Mouse (Mus musculus) MEL (cell line): ENCODE data around the gene Me3. TPM values are rescaled to one million over a fixed set of nuclear protein-coding genes. Genes with fewer than 3 reads are reported as not detected.

Experiments used
- DNase-seq: peaks from one replicate; pipeline ENCODE4 v3.0.0; 2011; ENCODE audit warnings: low read depth, low spot score
- H3K27ac ChIP-seq: 2 replicates; pipeline ENCODE4 v1.5.1; 2012; ENCODE audit warnings: low read depth, mild to moderate bottlenecking, control low read depth, low read length, moderate library complexity; ENCODE audit not compliant: control insufficient read depth
- H3K27me3 ChIP-seq, 2 experiments: fragments of 150-350 bp in 1 of 2; sonication (generic) in 1 of 2; 2 replicates each; pipeline ENCODE4 v1.6.1; 2012; ENCODE audit warnings: low read length in 2 of 2, mild to moderate bottlenecking in 2 of 2, improper control_type of control experiment in 1 of 2, moderate library complexity in 1 of 2; ENCODE audit not compliant: insufficient read depth in 2 of 2, control insufficient read depth in 1 of 2
- H3K36me3 ChIP-seq, 2 experiments: 2 replicates each; pipeline ENCODE4 v1.6.1; 2012 to 2014; ENCODE audit warnings: low read length in 2 of 2, improper control_type of control experiment in 1 of 2, inconsistent platforms in 1 of 2, mild to moderate bottlenecking in 1 of 2; ENCODE audit not compliant: insufficient read depth in 2 of 2, control insufficient read depth in 1 of 2
- H3K4me1 ChIP-seq, 2 experiments: fragments of 150-350 bp in 1 of 2; sonication (generic) in 1 of 2; 2 replicates each; pipeline ENCODE4 v1.6.1; 2012; ENCODE audit warnings: low read length in 2 of 2, improper control_type of control experiment in 1 of 2, mild to moderate bottlenecking in 1 of 2; ENCODE audit not compliant: insufficient read depth in 2 of 2, control insufficient read depth in 1 of 2
- H3K4me3 ChIP-seq, 2 experiments: fragments of 150-350 bp in 1 of 2; sonication (generic) in 1 of 2; 2 replicates each; pipeline ENCODE4 v1.5.1; 2012; ENCODE audit warnings: low read depth in 2 of 2, low read length in 2 of 2, mild to moderate bottlenecking in 2 of 2, moderate library complexity in 2 of 2, control low read depth in 1 of 2, improper control_type of control experiment in 1 of 2; ENCODE audit not compliant: control insufficient read depth in 1 of 2, insufficient read depth in 1 of 2
- H3K79me2 ChIP-seq: 2 replicates; pipeline ENCODE4 v1.6.1; 2012; ENCODE audit warnings: mild to moderate bottlenecking, low read length, moderate library complexity; ENCODE audit not compliant: control insufficient read depth, poor library complexity, insufficient read depth
- H3K9ac ChIP-seq: 2 replicates; pipeline ENCODE4 v1.6.1; 2012; ENCODE audit warnings: low read depth, mild to moderate bottlenecking, control low read depth, low read length, moderate library complexity; ENCODE audit not compliant: control insufficient read depth, poor library complexity, severe bottlenecking
- H3K9me3 ChIP-seq: fragments of 150-350 bp; sonication (generic); replicated peaks from 2 replicates; pipeline ENCODE4 v1.6.1; 2012; ENCODE audit warnings: mild to moderate bottlenecking, low read length, improper control_type of control experiment, moderate library complexity; ENCODE audit not compliant: insufficient read depth
- CTCF ChIP-seq, 3 experiments: IDR thresholded peaks in 2 of 3; conservative IDR thresholded peaks in 1 of 3; 2 replicates each; pipeline ENCODE4 v1.5.1; 2011 to 2012; ENCODE audit warnings: low read length in 3 of 3, low read depth in 2 of 3, mild to moderate bottlenecking in 2 of 3, improper control_type of control experiment in 1 of 3, inconsistent platforms in 1 of 3, mixed read lengths in 1 of 3, moderate library complexity in 1 of 3; ENCODE audit not compliant: control insufficient read depth in 1 of 3, insufficient read depth in 1 of 3, poor library complexity in 1 of 3, severe bottlenecking in 1 of 3
- E2F4 ChIP-seq: IDR thresholded peaks from 2 replicates; pipeline ENCODE4 v1.6.1; 2011; ENCODE audit warnings: low read depth, low read length, improper control_type of control experiment, borderline replicate concordance
- ELF1 ChIP-seq: IDR thresholded peaks from 2 replicates; pipeline ENCODE4 v1.6.1; 2014; ENCODE audit warnings: low read depth, mild to moderate bottlenecking, inconsistent platforms, low read length, improper control_type of control experiment, moderate library complexity
- GABPA ChIP-seq: IDR thresholded peaks from 2 replicates; pipeline ENCODE4 v1.6.1; 2012; ENCODE audit warnings: low read depth, mild to moderate bottlenecking, inconsistent platforms, low read length, improper control_type of control experiment, moderate library complexity
- GATA1 ChIP-seq: IDR thresholded peaks from 2 replicates; pipeline ENCODE4 v1.6.1; 2011; ENCODE audit warnings: low read depth, low read length, improper control_type of control experiment
- JUND ChIP-seq: IDR thresholded peaks from 2 replicates; pipeline ENCODE4 v1.6.1; 2011; ENCODE audit warnings: low read depth, mild to moderate bottlenecking, improper control_type of control experiment, low read length
- KAT2A ChIP-seq: conservative IDR thresholded peaks from 2 replicates; pipeline ENCODE4 v1.6.1; 2012; ENCODE audit warnings: low read depth, low read length, improper control_type of control experiment, inconsistent platforms
- MAFK ChIP-seq: IDR thresholded peaks from 2 replicates; pipeline ENCODE4 v1.6.1; 2011; ENCODE audit warnings: low read depth, mild to moderate bottlenecking, low read length, improper control_type of control experiment, borderline replicate concordance
- MAX ChIP-seq: IDR thresholded peaks from 2 replicates; pipeline ENCODE4 v1.6.1; 2011; ENCODE audit warnings: low read length, improper control_type of control experiment
- MAZ ChIP-seq: IDR thresholded peaks from 2 replicates; pipeline ENCODE4 v1.6.1; 2012; ENCODE audit warnings: low read depth, mild to moderate bottlenecking, inconsistent platforms, low read length, improper control_type of control experiment
- MEF2A ChIP-seq: IDR thresholded peaks from 2 replicates; pipeline ENCODE4 v1.6.1; 2014; ENCODE audit warnings: low read depth, mild to moderate bottlenecking, inconsistent platforms, low read length, improper control_type of control experiment; ENCODE audit not compliant: poor library complexity, insufficient replicate concordance, severe bottlenecking; ENCODE audit errors: extremely low read depth
- MYB ChIP-seq: IDR thresholded peaks from 2 replicates; pipeline ENCODE4 v1.6.1; 2011; ENCODE audit warnings: mild to moderate bottlenecking, low read depth, low read length, improper control_type of control experiment
- MYC ChIP-seq: IDR thresholded peaks from 2 replicates; pipeline ENCODE4 v1.6.1; 2011; ENCODE audit warnings: low read depth, mild to moderate bottlenecking, low read length, improper control_type of control experiment, moderate library complexity
- NELFE ChIP-seq: IDR thresholded peaks from 2 replicates; pipeline ENCODE4 v1.6.1; 2011; ENCODE audit warnings: low read depth, low read length, improper control_type of control experiment
- NRF1 ChIP-seq: IDR thresholded peaks from 2 replicates; pipeline ENCODE4 v1.6.1; 2014; ENCODE audit warnings: low read depth, mild to moderate bottlenecking, inconsistent platforms, low read length, improper control_type of control experiment, moderate library complexity; ENCODE audit not compliant: poor library complexity, insufficient read depth, severe bottlenecking
- POLR2A ChIP-seq, 2 experiments: IDR thresholded peaks; 2 replicates each; pipeline ENCODE4 v1.6.1; 2011 to 2012; ENCODE audit warnings: low read length in 2 of 2, mild to moderate bottlenecking in 2 of 2, control low read depth in 1 of 2, improper control_type of control experiment in 1 of 2, low read depth in 1 of 2, moderate library complexity in 1 of 2; ENCODE audit not compliant: control insufficient read depth in 1 of 2, insufficient read depth in 1 of 2, poor library complexity in 1 of 2
- POLR2AphosphoS2 ChIP-seq: IDR thresholded peaks from 2 replicates; pipeline ENCODE4 v1.6.1; 2011; ENCODE audit warnings: low read length, improper control_type of control experiment
- RAD21 ChIP-seq: IDR thresholded peaks from 2 replicates; pipeline ENCODE4 v1.6.1; 2011; ENCODE audit warnings: mild to moderate bottlenecking, low read depth, low read length, improper control_type of control experiment
- SMC3 ChIP-seq: IDR thresholded peaks from 2 replicates; pipeline ENCODE4 v1.6.1; 2011; ENCODE audit warnings: low read depth, low read length, improper control_type of control experiment
- TAL1 ChIP-seq: IDR thresholded peaks from 2 replicates; pipeline ENCODE4 v1.6.1; 2012; ENCODE audit warnings: mild to moderate bottlenecking, inconsistent platforms, low read length, moderate library complexity, mixed read lengths
- TCF12 ChIP-seq: IDR thresholded peaks from 2 replicates; pipeline ENCODE4 v1.6.1; 2014; ENCODE audit warnings: low read depth, mild to moderate bottlenecking, inconsistent platforms, low read length, improper control_type of control experiment, moderate library complexity
- UBTF ChIP-seq: IDR thresholded peaks from 2 replicates; pipeline ENCODE4 v1.6.1; 2012; ENCODE audit warnings: low read depth, mild to moderate bottlenecking, inconsistent platforms, low read length, improper control_type of control experiment, moderate library complexity, borderline replicate concordance; ENCODE audit not compliant: insufficient read depth
- USF1 ChIP-seq: IDR thresholded peaks from 2 replicates; pipeline ENCODE4 v1.6.1; 2014; ENCODE audit warnings: low read depth, mild to moderate bottlenecking, inconsistent platforms, low read length, improper control_type of control experiment, moderate library complexity
- ZC3H11A ChIP-seq: IDR thresholded peaks from 2 replicates; pipeline ENCODE4 v1.6.1; 2012; ENCODE audit warnings: low read depth, mild to moderate bottlenecking, inconsistent platforms, low read length, improper control_type of control experiment
- ZKSCAN1 ChIP-seq: IDR thresholded peaks from 2 replicates; pipeline ENCODE4 v1.6.1; 2012; ENCODE audit warnings: low read depth, mild to moderate bottlenecking, inconsistent platforms, low read length, improper control_type of control experiment, moderate library complexity
- ZMIZ1 ChIP-seq: IDR thresholded peaks from 2 replicates; pipeline ENCODE4 v1.6.1; 2012; ENCODE audit warnings: low read depth, mild to moderate bottlenecking, inconsistent platforms, low read length, improper control_type of control experiment, moderate library complexity
- ZNF384 ChIP-seq: IDR thresholded peaks from 2 replicates; pipeline ENCODE4 v1.6.1; 2012; ENCODE audit warnings: low read depth, mild to moderate bottlenecking, inconsistent platforms, low read length, improper control_type of control experiment
- polyA plus RNA-seq, 2 experiments: library from polyadenylated mRNA; stranded (reverse) in 1 of 2; unstranded in 1 of 2; fragments of >175 nt in 1 of 2; fragments of >200 nt in 1 of 2; gene quantifications; 2 replicates each; pipeline versions ENCODE4 v1.2.1 to v1.2.4; 2012; ENCODE audit warnings: low replicate concordance in 2 of 2, low read depth in 1 of 2; ENCODE audit not compliant: insufficient read length in 2 of 2, insufficient read depth in 1 of 2, missing spikeins in 1 of 2
- total RNA-seq: library from RNA; depleted of rRNA; stranded (reverse); fragments of 300-350 nt; gene quantifications from 2 replicates; pipeline ENCODE4 v1.2.3, GENCODE M21; 2012

The Me3 gene
- total and polyA plus RNA-seq, 3 experiments = 0.35 TPM; not detected in 2

DNA sequence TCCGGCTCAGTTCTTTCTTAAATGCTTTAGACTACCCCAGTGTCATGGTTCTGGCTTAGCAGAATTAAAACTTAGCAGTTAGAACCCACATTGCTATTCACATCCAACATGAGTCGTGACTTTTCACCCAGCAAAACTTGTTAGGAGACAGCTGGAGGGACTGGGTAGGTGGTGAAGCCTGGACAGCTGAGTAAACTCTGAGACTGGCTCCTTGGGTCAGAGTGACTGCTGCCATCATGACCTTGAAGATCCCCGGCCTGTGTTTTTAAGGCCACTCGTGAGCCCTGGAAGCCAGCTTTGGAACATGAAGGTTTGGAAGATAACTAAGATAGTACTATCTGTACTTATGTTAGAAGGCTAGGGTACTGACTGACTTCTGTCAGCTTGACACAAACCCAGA, 35.4 kb downstream of the Me3 start:
- Histone ChIP-seq H3K79me2 (no peaks in the 10 kb centered on the region), H3K4me1 (no peaks in the 10 kb centered on the region), H3K36me3 (no peaks in the 10 kb centered on the region), H3K4me3 (no peak overlapping the region), H3K9me3 (no peaks in the 10 kb centered on the region), H3K27me3 (no peaks in the 10 kb centered on the region), H3K27ac (no peak overlapping the region), H3K9ac (no peak overlapping the region)
- no peak for TF ChIP-seq MAZ
- no peak for TF ChIP-seq TAL1
- no peak for TF ChIP-seq ELF1
- no peak for TF ChIP-seq POLR2A (IDR thresholded peaks at IDR 0.05; ENCODE audit: control insufficient read depth in 1 of 2, insufficient read depth in 1 of 2, low read depth in 1 of 2, low read length in 2 of 2, poor library complexity in 1 of 2)
- no peak for TF ChIP-seq GABPA
- no peak for TF ChIP-seq ZMIZ1
- TF ChIP-seq CTCF (IDR thresholded peaks at IDR 0.05 in 2 of 3, conservative IDR thresholded peaks at IDR 0.05 in 1 of 3; ENCODE audit: control insufficient read depth in 1 of 3, insufficient read depth in 1 of 3, low read depth in 2 of 3, low read length in 3 of 3, poor library complexity in 1 of 3, severe bottlenecking in 1 of 3) = no peak
- TF ChIP-seq UBTF = no peak
- no peak for TF ChIP-seq MAX
- TF ChIP-seq POLR2AphosphoS2 = no peak
- no peak for TF ChIP-seq ZKSCAN1
- TF ChIP-seq KAT2A = no peak
- no peak for TF ChIP-seq ZNF384
- no peak for TF ChIP-seq RAD21
- TF ChIP-seq GATA1 = no peak
- DNase-seq = no peak

DNA sequence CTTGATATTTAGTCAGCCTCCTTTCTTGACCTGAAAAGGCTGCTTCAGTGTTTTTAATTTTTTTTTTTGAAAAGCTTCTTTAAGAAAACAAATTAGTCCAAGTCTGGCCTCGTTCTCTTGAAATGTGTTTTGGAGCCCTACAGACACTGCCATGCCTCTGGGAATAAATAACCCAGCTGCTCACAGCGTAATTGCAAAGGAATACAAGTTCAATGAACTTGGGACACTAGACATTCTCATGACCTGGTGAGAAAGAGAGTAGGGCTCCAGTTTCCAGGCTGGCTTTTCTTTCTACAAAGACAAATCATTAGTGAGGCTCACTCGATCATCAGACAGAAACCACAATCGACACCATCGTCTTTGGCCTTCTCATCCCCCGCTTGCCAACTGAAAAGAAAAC, 37.3 kb downstream of the Me3 start:
- Histone ChIP-seq H3K27me3 (no peaks in the 10 kb centered on the region), H3K4me1 (no peaks in the 10 kb centered on the region), H3K9ac (no peak overlapping the region), H3K36me3 (no peaks in the 10 kb centered on the region), H3K27ac (no peak overlapping the region), H3K4me3 (no peak overlapping the region), H3K79me2 (no peaks in the 10 kb centered on the region), H3K9me3 (no peaks in the 10 kb centered on the region)
- no peak for TF ChIP-seq RAD21
- no peak for TF ChIP-seq TCF12
- no peak for TF ChIP-seq MAFK
- no peak for TF ChIP-seq MEF2A
- TF ChIP-seq ZKSCAN1 = no peak
- no peak for TF ChIP-seq E2F4
- no peak for TF ChIP-seq GATA1
- TF ChIP-seq MYB = no peak
- TF ChIP-seq UBTF = no peak
- no peak for TF ChIP-seq NRF1
- no peak for TF ChIP-seq ZC3H11A
- no peak for TF ChIP-seq POLR2AphosphoS2
- TF ChIP-seq MYC = no peak
- TF ChIP-seq NELFE = no peak
- no peak for TF ChIP-seq ZNF384
- TF ChIP-seq SMC3 = no peak
- TF ChIP-seq USF1 = no peak
- TF ChIP-seq POLR2A (IDR thresholded peaks at IDR 0.05; ENCODE audit: control insufficient read depth in 1 of 2, insufficient read depth in 1 of 2, low read depth in 1 of 2, low read length in 2 of 2, poor library complexity in 1 of 2) = no peak
- TF ChIP-seq JUND = no peak
- no peak for DNase-seq
